Mouse (Mus musculus) left cerebral cortex, adult 2 months (tissue): ENCODE measurements around the gene Atxn2l. TPM values are rescaled to one million over a fixed set of nuclear protein-coding genes. Genes with fewer than 3 reads are reported as not detected.
A peak's percentile ranks its signal among the peaks of the same experiment; 100 is the strongest.

Source experiments
- DNase-seq, 2 experiments: peaks; one replicate each; pipeline ENCODE4 v3.0.0; 2021 to 2022; ENCODE audit warnings: low spot score in 2 of 2, mixed read lengths in 1 of 2; ENCODE audit errors: extremely low spot score in 1 of 2
- H3K27ac ChIP-seq: fragments of 200-600 bp; 2 replicates; pipeline ENCODE4 v1.8.1; 2022
- H3K4me3 ChIP-seq: fragments of 200-600 bp; 2 replicates; pipeline ENCODE4 v1.8.1; 2022
- CTCF ChIP-seq: fragments of 200-600 bp; IDR thresholded peaks from 2 replicates; pipeline ENCODE4 v1.8.1; 2022; ENCODE audit warnings: antibody characterized with exemption, mild to moderate bottlenecking, moderate library complexity
- intact Hi-C: fragments of 180-260 bp; cut with DNase I; formaldehyde crosslinking; loops from one replicate; pipeline ENCODE4 v1.15.1; 2025
- long read RNA-seq, 2 experiments: library from polyadenylated mRNA; stranded (forward); transcript quantifications; one replicate each; pipeline ENCODE4 v2.0.0; 2021; ENCODE audit warnings: borderline mapping rate in 2 of 2
- total RNA-seq, 2 experiments: library from RNA; stranded (reverse); gene quantifications; 2 replicates each; pipeline ENCODE4 v1.2.3; 2021

The Atxn2l gene
- 100 to 1,000 TPM; 131 to 139 TPM for total RNA-seq
- long read RNA-seq, experiment 1, partial matches to known transcripts, result 50 of 99 reads
- long read RNA-seq, experiment 1, other reads (novel, unspliced or antisense), result 49 of 99 reads
- long read RNA-seq, experiment 2, full-length matches to known transcripts, result 2 of 80 reads
- long read RNA-seq, experiment 2, partial matches to known transcripts, result 39 of 80 reads
- long read RNA-seq, experiment 2, other reads (novel, unspliced or antisense), result 39 of 80 reads

DNA sequence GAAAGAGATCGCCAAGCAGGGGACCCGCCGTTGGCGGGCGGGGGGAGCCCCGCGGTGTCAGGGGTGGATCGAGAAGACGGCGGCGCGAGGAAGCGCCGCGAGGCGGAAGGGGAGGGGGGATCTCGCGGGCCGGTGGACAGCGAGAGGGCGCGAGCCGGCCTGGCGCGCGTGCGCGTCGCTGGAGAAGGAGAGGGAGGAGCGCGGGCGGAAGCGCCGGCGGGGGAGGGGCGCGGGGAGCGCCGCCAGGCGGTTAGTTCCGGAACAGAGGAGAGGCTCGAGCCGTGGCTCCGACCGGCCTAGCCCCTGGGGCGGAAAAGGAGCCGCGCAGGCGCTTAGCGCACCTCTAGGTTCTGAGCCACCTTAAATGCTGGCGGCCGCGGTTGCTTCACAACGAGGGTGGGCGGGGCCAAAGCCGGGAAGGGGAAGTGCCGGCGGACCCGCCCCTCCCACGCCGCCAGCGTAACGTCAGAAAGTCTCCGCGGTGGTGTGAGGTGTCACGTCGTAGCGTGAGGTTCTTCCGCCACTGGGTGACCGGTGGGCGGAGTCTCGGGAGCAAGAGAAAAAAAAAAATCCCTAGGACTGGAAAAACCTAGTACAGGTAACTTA, at the start of gene Atxn2l:
Gene Atxn2l (minus strand): TSS at position 165 of the 606 bp plus-strand sequence.
- intact Hi-C loops, result loop anchor here (5.0 to 10.0 kb wide), 2 partner anchors 291 to 1244 kb away; partner anchors contain the start of genes Fam57b and Ppp4c

DNA sequence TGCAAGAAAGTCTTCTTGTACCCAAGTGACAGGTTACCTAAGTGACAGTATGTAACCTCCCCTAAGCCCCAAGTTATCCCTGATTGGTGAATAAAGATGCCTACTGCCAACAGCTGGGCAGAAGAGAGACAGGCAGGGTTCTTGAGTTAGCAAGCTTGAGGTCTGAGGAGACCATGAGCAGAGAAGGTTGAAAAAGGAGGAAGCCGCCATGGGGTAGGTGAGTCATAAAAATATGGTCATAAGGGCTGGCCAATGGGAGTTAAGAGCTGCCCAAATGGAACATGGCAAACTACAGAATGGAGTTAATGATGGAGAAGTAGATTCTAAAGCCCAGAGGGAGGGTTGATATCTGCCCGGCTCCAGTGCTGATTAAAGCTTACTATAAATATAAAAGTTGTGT, 42.4 kb upstream of the Atxn2l start:
- intact Hi-C loops, result no loop called here
- H3K4me3 ChIP-seq, result no peak overlapping the region
- no peak for DNase-seq
- no peak for TF ChIP-seq CTCF
- no peak overlapping the region for H3K27ac ChIP-seq

More for the DNA sequence above, at the start of gene Atxn2l:
- Histone ChIP-seq H3K27ac (peak within 1 kb of the TSS; percentile 98), H3K4me3 (peak within 1 kb of the TSS; percentile 100)
- DNase-seq, result peak; percentile 99
- peak; percentile 69 for TF ChIP-seq CTCF

DNA sequence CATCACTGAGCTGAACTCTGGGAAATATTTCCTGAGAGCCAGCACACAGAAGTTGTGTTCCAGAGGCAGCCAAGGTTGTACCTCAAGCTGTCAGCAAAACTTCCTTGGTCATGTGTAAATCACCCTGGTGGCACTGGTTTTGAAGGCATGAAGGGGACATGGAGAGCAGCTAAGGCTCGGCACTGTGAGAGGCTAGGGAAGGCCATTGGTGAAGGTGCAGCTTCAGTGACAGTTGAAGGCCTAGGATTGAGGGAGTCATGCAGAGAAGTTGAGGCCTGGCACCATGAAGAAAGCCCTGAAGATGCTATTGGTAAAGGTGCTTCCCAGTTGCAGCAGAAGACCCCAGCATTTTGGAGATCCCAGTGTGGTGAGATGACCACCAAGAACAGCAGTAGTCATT, 38.4 kb upstream of the Atxn2l start:
- Histone ChIP-seq H3K4me3 (no peak overlapping the region), H3K27ac (no peak overlapping the region)
- no peak for TF ChIP-seq CTCF
- intact Hi-C loops, result no loop called here
- no peak for DNase-seq

GRCm38 (mm10) chr7:126537820-126538585, 34.8 kb upstream of the Atxn2l start:
- intact Hi-C loops, result no loop called here
- no peak for DNase-seq
- TF ChIP-seq CTCF, result peak; percentile 49
- Histone ChIP-seq H3K4me3 (no peak overlapping the region), H3K27ac (no peak overlapping the region)

DNA sequence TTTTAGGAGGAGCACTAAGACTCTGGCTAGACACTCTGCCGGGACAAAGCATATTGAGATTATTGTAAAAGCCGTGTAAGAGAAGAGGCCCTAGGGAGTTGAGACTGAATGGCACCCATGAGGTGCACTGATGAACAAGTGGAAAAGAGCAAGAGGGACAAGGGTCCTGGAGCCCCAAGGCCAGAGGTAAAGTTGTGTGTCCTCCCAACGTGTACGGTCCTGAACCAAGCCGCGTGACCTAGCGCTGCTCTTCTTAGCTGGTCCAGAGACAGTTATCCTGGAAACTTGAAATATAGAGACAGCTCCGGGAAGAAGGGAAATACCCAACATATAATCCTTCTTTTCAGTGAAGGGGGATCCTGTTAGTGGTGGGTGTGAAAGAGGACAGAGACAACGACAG, 33.2 kb upstream of the Atxn2l start:
- no peak overlapping the region for H3K27ac ChIP-seq
- TF ChIP-seq CTCF, result no peak
- DNase-seq, result no peak
- intact Hi-C loops, result no loop called here
- H3K4me3 ChIP-seq, result no peak overlapping the region; the same call in 1 of the 2 replicates

DNA sequence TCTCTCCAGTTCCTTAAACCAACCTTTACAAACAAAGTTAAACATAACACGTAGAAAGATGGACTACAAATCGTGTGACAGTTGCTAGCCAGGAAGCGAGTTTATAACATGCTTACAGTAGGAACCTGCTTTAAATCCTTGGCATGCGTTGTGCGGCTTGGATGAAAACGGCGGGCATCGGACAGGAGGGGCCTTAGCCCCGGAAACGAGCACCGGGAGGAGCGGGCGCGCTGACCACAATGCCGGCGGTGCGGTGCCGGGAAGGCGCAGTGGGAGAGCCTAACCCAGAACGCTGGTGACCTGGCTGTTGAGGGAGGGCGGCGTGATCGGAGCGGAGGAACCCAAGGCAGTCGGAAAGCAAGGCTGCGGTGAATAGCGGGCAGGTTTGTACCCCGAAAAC, 32.5 kb upstream of the Atxn2l start:
- intact Hi-C loops, result no loop called here
- no peak for DNase-seq
- no peak overlapping the region for H3K27ac ChIP-seq
- TF ChIP-seq CTCF, result no peak
- peak overlapping the region; percentile 35 for H3K4me3 ChIP-seq

GRCm38 (mm10) chr7:126533434-126533833, 30.2 kb upstream of the Atxn2l start:
- intact Hi-C loops, result no loop called here
- no peak for TF ChIP-seq CTCF
- DNase-seq, result no peak
- Histone ChIP-seq H3K27ac (no peak overlapping the region), H3K4me3 (no peak overlapping the region)

GRCm38 (mm10) chr7:126528166-126528577, 24.9 kb upstream of the Atxn2l start:
- Histone ChIP-seq H3K4me3 (no peak overlapping the region), H3K27ac (no peak overlapping the region)
- no peak for DNase-seq
- TF ChIP-seq CTCF, result peak; percentile 95
- intact Hi-C loops, result loop anchor here (1.0 to 5.0 kb wide), 4 partner anchors 47 to 266 kb away; no protein-coding TSS in a partner anchor

GRCm38 (mm10) chr7:126523316-126523715, 20.1 kb upstream of the Atxn2l start:
- no peak for TF ChIP-seq CTCF
- intact Hi-C loops, result no loop called here
- DNase-seq, result no peak
- Histone ChIP-seq H3K27ac (no peak overlapping the region), H3K4me3 (no peak overlapping the region)

DNA sequence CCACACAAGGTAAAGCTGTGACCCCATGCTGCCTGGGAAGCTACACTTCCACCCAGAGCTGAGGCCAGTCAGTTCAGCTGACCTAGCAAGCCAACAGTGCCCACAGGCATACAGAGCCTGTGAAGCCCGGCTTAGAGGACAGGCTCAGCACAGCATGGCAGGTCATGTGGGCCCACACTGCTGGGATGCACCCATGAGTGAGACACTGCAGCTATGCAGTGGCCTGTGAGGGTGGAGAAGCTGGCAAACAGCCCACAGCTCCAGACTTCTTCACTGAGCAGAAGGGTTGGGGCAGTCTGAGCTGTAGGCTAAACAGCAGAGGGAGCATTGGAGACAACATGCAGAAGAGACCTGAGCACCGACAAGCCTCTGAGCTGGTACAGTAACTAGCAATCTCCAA, 16.3 kb upstream of the Atxn2l start:
- intact Hi-C loops, result no loop called here
- TF ChIP-seq CTCF, result no peak
- DNase-seq, result peak in 1 of 2 experiments; percentile 22
- no peak overlapping the region for H3K4me3 ChIP-seq
- no peak overlapping the region for H3K27ac ChIP-seq

DNA sequence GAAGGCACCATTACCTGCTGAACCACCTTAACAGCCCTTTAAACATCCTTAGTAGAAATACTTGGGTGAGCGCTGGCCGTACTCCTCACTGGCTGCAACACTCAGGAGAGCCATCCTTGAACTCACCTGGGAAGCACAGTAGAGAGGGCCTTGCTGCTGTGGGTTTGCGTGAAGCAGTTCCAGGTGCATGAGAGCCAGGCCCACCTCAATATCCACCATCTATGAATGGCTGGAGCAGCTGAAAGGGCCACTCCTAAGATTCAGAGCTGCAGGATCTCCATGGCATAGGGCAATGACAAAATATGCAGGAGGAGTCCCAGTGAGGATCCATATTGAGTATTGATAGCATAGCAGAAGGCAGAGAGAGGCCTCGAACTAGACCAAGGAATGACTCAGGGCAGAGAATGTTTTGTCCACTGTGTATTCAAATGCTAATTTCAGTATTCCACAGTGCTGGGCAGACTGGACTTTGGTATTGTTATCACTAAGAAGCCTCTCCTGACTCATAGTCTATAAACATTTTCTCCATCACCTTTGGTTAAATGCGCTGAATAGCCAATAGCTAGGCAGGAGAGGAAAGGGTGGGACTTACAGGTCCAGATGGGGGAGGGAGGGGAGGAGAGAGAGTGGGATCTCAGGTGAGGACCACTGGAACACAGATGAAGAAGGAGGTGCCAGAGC, 15.2 kb upstream of the Atxn2l start:
- intact Hi-C loops, result no loop called here
- H3K27ac ChIP-seq, result no peak overlapping the region
- DNase-seq, result no peak

GRCm38 (mm10) chr7:126511287-126511686, 8.1 kb upstream of the Atxn2l start:
- TF ChIP-seq CTCF, result no peak
- H3K27ac ChIP-seq, result no peak overlapping the region
- intact Hi-C loops, result no loop called here
- no peak overlapping the region for H3K4me3 ChIP-seq
- DNase-seq, result no peak

More for the DNA sequence above, 15.2 kb upstream of the Atxn2l start:
- H3K4me3 ChIP-seq, result no peak overlapping the region
- no peak for TF ChIP-seq CTCF
